Mouse (Mus musculus): ENCODE results near the gene Cbx4. TPM values are rescaled to one million over a fixed set of nuclear protein-coding genes. Genes with fewer than 3 reads are reported as not detected.
A peak's percentile ranks its signal among the peaks of the same experiment; 100 is the strongest.

Cbx4 gene
- polyA plus RNA-seq, 1 experiment from 2014 or later, result 9.8 TPM

DNA sequence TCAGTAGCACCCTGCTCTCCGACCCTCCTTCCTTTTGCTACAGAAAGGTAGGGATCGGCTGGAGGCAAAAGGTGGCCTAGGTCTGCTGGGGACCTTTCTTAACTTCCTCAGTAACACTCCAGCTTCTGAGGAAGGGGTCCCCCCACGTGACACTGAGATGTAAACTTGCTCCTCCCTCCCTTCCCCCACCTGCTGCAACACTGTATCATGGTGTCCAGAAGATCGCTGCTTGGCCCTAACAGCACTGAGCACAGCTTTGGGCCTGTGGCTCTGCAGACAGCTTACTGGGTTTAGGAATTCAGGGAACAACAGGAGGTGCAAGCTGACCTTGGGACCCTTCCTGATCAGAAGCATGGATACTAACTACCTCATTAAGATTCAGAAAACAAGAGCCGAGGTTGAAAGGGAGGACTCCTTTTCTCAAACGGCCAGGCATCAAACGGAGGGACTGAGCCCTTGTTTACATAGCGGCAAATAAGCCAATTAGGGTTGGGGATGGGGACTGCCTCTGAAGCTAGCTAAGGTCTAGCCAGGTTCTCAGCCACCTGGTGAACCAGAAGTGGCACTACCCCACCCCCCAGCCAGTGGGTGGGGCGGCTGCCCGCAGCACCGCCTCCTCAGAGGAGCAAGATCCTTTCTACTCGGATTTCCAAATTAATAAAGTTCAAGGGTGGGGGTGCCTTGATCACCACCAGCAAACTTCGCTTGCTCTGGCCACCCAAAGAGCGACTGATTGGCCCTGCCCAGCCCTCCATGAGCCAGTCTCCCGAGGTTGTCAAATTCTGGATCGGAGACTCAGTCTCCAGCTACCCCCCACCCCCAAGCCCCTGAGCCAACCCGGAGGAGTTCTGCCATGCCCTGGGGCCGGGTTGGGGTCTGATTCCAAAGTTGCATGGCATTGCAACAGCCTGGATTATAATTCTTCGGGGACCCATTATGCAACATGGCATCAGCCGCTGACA lies 3.1 kb downstream of the Cbx4 start:
- H3K4me2 ChIP-seq, result peak overlapping the region; percentile 95

DNA sequence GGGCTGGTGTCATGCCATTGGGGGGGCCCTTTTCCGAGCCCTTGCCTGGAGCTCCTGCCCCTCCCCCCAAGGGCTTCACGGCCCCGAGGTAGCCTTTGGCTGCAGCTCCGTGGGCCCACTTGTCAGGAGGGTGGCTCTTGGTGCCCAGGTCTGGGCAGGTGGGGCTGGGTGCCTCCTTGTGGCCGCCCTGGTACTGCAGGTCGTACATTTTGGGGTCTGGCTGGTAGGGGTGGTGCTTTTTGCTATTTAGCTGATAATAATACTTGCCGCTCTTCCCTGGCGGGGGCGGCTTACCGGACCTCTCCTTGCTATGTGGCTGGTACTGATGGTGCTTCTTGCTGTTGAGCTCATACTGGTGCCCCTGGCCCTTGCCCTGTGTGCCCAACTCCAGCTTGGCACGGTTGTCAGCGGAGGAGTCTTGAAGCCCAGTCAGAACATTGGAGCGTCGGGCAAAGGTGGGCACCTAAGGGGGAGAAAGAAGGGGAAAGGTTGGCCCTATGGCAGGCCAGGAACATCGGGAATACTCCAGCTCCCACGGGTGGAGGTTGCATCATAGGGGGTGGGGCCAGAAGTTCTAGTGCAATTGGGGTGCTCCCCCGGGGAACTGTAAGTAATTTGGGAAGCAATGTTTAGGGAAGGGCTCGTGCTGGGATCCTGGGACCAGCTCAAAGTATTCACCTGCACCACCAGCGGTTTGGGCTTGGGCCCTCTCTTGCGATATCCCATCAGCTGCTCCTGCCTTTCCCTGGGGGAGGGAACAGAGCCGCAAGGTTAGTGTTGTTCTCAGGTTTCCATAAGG lies 4.0 kb downstream of the Cbx4 start:
- Histone ChIP-seq H3K27ac (no peak overlapping the region), H3K27me3 (peaks cover 73% of the 10 kb centered on the region), H3K4me2 (peak overlapping the region; percentile 95; the same call in 1 of the 2 replicates), H3K4me3 (replicated peaks) (peak overlapping the region; percentile 21), H3K9ac (replicated peaks) (0 out of 2 replicates have a peak overlapping the region, but pooled peaks have one; percentile 9), H3K36me3 (peaks cover 21% of the 10 kb centered on the region), H3K9me3 (no peaks in the 10 kb centered on the region), H3K4me1 (replicated peaks) (peaks cover 73% of the 10 kb centered on the region)
- 10% methylated on average over 21 of the region's 21 CpGs for WGBS
- no peak for ATAC-seq (ENCODE audit: insufficient number of reproducible peaks, insufficient read depth, low FRiP score, low TSS enrichment, low read depth)

More for the DNA sequence above, 3.1 kb downstream of the Cbx4 start:
- ATAC-seq (ENCODE audit: insufficient number of reproducible peaks, insufficient read depth, low FRiP score, low TSS enrichment, low read depth), result no peak
- Histone ChIP-seq H3K36me3 (peaks cover 21% of the 10 kb centered on the region), H3K9me3 (no peaks in the 10 kb centered on the region), H3K27ac (peak overlapping the region; percentile 23; the same call in 1 of the 2 replicates), H3K27me3 (peaks cover 78% of the 10 kb centered on the region), H3K4me3 (replicated peaks) (peak overlapping the region; percentile 92), H3K9ac (replicated peaks) (peak overlapping the region; percentile 34; the same call in 1 of the 2 replicates), H3K4me1 (replicated peaks) (peaks cover 82% of the 10 kb centered on the region)
- WGBS, result 4% methylated on average over 20 of the region's 20 CpGs

DNA sequence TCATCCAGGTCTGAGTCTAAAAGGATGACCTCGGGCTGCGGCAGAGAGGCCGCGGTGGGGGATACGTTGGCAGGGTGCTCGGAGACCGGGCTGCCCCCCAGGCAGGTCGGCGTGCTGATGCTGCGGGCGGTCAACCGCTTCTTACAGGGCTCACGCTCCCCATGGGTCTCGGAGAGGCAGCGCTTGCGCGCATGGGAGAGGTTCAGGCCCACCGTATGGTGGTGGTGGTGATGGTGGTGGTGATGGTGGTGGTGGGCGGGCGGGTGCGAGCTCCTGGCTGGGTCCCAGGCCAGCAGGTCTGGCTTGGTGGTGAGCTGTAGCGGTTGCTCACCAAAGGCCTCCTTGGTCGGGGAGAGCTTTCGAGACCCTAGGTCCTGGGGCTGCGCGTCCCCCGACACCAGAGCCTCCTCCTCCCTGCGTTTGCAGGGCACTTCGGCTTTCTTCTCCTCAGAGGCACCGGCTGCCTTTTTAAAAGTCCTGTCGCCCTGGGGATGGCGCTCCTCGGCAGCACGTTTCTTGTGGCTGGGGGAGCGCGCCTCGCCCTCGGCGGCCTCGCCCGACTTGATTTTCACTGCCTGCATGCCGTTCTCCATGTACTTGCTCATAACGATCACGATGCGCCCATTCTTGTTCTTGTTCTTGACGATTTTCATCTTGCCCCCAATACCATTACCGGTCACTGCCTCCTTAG lies 4.7 kb downstream of the Cbx4 start:
- no peak overlapping the region for H3K27ac ChIP-seq
- H3K4me2 ChIP-seq, result peak overlapping the region; percentile 28
- peak overlapping the region; percentile 21 for H3K4me3 ChIP-seq (replicated peaks)
- H3K4me1 ChIP-seq (replicated peaks), result peaks cover 66% of the 10 kb centered on the region
- 14% methylated on average over 47 of the region's 47 CpGs for WGBS
- peaks cover 21% of the 10 kb centered on the region for H3K36me3 ChIP-seq
- H3K9ac ChIP-seq (replicated peaks), result 0 out of 2 replicates have a peak overlapping the region, but pooled peaks have one; percentile 23
- no peaks in the 10 kb centered on the region for H3K9me3 ChIP-seq
- peaks cover 66% of the 10 kb centered on the region for H3K27me3 ChIP-seq
- ATAC-seq (ENCODE audit: insufficient number of reproducible peaks, insufficient read depth, low FRiP score, low TSS enrichment, low read depth), result no peak

DNA sequence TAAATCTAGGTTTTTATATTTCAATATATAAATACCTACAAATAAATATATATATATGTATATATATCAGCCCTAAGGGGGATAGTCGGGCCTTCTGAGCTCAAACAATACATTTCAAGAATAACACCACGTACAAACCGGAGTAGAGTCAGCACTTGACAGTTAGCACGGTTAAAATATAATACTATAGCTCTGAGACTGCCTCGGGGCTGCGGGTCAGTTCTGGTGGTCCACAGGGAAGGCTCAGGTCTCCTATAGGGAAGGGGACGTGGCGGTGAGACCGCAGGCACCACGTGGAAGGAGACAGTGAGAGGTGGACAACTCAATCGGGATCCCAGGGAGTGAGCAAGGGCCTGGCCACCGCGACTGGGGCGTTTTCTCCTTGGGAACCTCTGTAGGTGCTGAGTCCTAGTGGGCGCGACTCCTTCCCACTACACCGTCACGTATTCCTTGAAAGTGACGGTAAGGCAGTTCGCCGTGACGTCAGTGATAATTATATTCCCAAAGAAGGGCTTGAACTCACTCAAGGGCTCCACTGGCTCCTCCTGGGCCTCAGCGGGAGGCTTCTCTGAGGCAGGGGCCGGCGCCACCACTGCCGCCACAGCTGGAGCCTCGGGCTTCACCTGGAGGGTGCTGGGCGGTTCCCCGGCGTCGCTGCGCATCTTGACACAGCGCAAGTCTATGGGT lies 5.4 kb downstream of the Cbx4 start:
- no peak overlapping the region for H3K27ac ChIP-seq
- peaks cover 65% of the 10 kb centered on the region for H3K4me1 ChIP-seq (replicated peaks)
- peak overlapping the region; percentile 28 for H3K4me2 ChIP-seq
- H3K36me3 ChIP-seq, result peaks cover 21% of the 10 kb centered on the region
- H3K9ac ChIP-seq (replicated peaks), result 0 out of 2 replicates have a peak overlapping the region, but pooled peaks have one; percentile 23
- no peaks in the 10 kb centered on the region for H3K9me3 ChIP-seq
- H3K27me3 ChIP-seq, result peaks cover 66% of the 10 kb centered on the region
- peak overlapping the region; percentile 21 for H3K4me3 ChIP-seq (replicated peaks)
- ATAC-seq (ENCODE audit: insufficient number of reproducible peaks, insufficient read depth, low FRiP score, low TSS enrichment, low read depth), result no peak
- WGBS, result 19% methylated on average over 33 of the region's 33 CpGs

DNA sequence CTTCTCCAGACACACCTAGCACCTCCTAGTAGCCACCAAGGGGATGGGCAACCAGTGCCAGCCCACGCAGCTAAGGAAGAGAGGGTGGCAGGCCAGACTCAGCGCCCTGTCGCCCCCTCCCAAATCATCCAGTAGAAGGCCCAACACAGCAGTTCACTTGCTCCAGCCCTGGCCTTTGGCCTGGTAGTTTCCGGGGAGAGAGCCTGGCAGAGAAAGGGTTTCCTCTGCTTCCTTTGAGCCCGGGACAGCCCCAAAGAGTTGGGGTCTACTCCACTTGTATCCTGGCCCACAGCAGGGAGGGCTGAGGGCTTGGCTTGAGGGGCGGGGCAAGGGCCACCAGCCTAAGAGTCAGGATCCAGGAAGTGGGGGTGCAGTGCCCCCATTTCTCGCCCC lies 6.6 kb downstream of the Cbx4 start:
- Histone ChIP-seq H3K36me3 (peaks cover 21% of the 10 kb centered on the region), H3K4me2 (peak overlapping the region; percentile 45), H3K9me3 (no peaks in the 10 kb centered on the region), H3K4me3 (replicated peaks) (peak overlapping the region; percentile 21), H3K9ac (replicated peaks) (peak overlapping the region; percentile 42), H3K4me1 (replicated peaks) (peaks cover 61% of the 10 kb centered on the region), H3K27me3 (peaks cover 66% of the 10 kb centered on the region), H3K27ac (no peak overlapping the region)
- ATAC-seq (ENCODE audit: insufficient number of reproducible peaks, insufficient read depth, low FRiP score, low TSS enrichment, low read depth), result no peak
- 27% methylated on average over 7 of the region's 7 CpGs for WGBS

DNA sequence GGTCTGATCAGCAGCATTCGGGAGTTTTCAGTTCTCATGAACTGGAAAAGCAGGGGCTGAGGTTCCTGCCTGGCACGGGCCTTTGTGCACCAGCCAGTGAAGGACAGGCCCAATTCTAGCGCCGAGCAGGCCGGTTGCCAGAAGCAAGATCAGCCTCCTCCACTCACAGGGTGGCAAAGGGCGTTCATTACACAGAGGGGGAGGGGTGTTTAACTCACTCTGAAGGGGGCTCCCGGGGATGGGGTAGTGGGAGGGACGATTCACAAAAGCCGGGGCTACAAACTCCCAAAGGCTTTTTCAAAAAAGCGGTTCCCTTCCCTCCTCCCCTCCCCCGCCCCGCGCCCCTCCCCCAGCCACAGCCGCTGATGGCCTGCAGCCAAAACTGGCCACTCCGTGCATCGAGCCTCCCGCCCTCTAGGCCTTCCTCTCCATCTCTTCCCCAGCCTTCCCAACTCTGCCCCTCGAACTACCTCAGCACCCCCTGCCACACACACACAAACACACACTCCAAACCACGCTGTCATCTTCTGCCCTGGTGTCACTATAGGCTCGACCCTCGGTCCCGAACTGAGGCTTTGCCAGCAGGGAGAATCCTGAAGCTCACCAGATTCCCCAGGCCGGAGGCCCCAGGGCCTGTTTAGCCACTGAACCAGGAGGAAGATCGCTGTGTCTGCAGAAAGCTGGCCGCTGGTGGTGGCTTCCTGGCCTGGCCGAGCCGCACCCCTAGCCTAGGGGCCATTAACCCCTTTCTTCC lies 7.2 kb downstream of the Cbx4 start:
- ATAC-seq (ENCODE audit: insufficient number of reproducible peaks, insufficient read depth, low FRiP score, low TSS enrichment, low read depth), result no peak
- H3K4me1 ChIP-seq (replicated peaks), result peaks cover 61% of the 10 kb centered on the region

DNA sequence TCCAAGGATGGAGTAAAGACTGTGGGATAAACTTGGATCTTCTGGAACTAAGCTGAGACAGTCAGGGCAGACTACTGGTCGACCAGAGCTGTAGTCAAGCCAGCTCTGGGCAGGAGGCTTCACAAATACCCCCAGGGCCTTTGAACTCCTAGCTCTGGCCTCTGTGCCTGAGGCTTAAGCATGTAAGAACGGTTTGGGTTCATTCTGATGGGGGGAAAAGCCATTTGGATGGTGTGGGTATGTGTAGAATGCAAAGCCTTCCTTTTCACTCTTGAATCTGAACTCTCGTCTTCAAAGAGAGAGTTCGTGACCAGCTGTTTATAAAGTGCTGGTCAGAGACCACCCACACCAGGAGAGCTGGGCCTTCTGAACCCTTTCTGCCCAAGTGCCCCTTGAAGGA lies 8.3 kb downstream of the Cbx4 start:
- H3K27me3 ChIP-seq, result peaks cover 53% of the 10 kb centered on the region
- no peak overlapping the region for H3K4me2 ChIP-seq
- WGBS, result 63% methylated on average over 4 of the region's 4 CpGs
- no peak overlapping the region for H3K9ac ChIP-seq (replicated peaks)
- H3K27ac ChIP-seq, result no peak overlapping the region
- H3K36me3 ChIP-seq, result peaks cover 21% of the 10 kb centered on the region
- H3K9me3 ChIP-seq, result no peaks in the 10 kb centered on the region
- H3K4me1 ChIP-seq (replicated peaks), result peaks cover 57% of the 10 kb centered on the region
- no peak overlapping the region for H3K4me3 ChIP-seq (replicated peaks)
- no peak for ATAC-seq (ENCODE audit: insufficient number of reproducible peaks, insufficient read depth, low FRiP score, low TSS enrichment, low read depth)

More for the DNA sequence above, 7.2 kb downstream of the Cbx4 start:
- Histone ChIP-seq H3K4me2 (peak overlapping the region; percentile 45), H3K9ac (replicated peaks) (peak overlapping the region; percentile 42), H3K27ac (no peak overlapping the region), H3K9me3 (no peaks in the 10 kb centered on the region), H3K27me3 (peaks cover 61% of the 10 kb centered on the region), H3K4me3 (replicated peaks) (peak overlapping the region; percentile 21), H3K36me3 (peaks cover 21% of the 10 kb centered on the region)
- 6% methylated on average over 24 of the region's 27 CpGs for WGBS

DNA sequence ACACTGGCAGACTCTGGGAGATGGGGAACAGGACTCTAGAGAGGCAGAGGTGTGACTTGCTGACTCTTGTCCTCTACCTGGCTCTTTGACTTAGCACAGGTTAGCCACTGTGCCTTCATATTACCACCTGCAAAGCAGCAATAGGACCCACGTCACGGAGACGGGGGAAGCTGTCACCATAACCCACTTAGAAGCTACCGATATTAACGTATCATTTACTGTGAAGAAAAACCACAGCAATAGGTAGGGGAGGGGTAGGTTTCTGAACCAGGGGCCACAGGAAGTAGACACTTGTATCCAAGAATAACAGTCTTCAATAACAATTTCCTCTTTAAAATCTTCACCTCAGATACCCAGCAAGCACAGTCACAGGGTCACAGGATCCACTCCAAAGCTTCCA lies 10.2 kb downstream of the Cbx4 start:
- Histone ChIP-seq H3K9me3 (no peaks in the 10 kb centered on the region), H3K27ac (no peak overlapping the region), H3K4me1 (replicated peaks) (peaks cover 38% of the 10 kb centered on the region), H3K27me3 (peaks cover 47% of the 10 kb centered on the region), H3K36me3 (peaks cover 5% of the 10 kb centered on the region), H3K4me2 (no peak overlapping the region), H3K4me3 (replicated peaks) (no peak overlapping the region), H3K9ac (replicated peaks) (no peak overlapping the region)
- WGBS, result 91% methylated on average over 5 of the region's 5 CpGs
- no peak for ATAC-seq (ENCODE audit: insufficient number of reproducible peaks, insufficient read depth, low FRiP score, low TSS enrichment, low read depth)

DNA sequence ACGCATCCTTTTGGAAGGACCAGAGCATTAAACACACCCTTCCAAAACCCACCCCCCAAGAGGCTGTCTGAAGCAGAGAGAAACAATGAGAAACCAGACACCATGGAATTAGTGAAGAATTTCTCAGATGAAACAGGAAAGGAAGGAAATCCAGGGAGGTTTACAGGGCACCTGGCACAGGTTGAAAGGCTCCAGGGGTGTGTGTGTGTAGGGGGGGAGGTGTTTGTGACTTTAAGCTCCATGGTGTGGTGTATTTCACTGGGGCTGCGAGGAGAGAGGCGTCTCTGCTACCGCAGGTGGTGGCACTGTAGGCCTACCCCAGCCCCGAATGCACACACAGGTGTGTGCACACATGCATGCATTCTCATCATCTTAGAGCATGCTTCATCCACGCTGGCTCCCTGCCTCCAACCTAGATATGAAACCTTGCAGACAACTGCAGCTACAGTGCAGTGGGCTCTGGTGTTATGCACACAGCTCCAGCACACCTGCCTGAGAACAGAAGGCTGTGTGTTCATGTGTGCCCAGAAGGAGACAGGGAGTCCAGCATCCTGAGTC lies 12.1 kb downstream of the Cbx4 start:
- WGBS, result 50% methylated on average over 6 of the region's 6 CpGs

More for the DNA sequence above, 12.1 kb downstream of the Cbx4 start:
- peaks cover 31% of the 10 kb centered on the region for H3K27me3 ChIP-seq
- no peaks in the 10 kb centered on the region for H3K36me3 ChIP-seq
- no peak overlapping the region for H3K4me3 ChIP-seq (replicated peaks)
- no peak overlapping the region for H3K27ac ChIP-seq
- H3K9ac ChIP-seq (replicated peaks), result peak overlapping the region; percentile 5
- no peak overlapping the region for H3K4me2 ChIP-seq
- H3K4me1 ChIP-seq (replicated peaks), result peaks cover 23% of the 10 kb centered on the region
- 0 out of 2 replicates have a peak, but pooled peaks have one; percentile 31 for ATAC-seq (ENCODE audit: insufficient number of reproducible peaks, insufficient read depth, low FRiP score, low TSS enrichment, low read depth)
- H3K9me3 ChIP-seq, result peaks cover 5% of the 10 kb centered on the region; the same call in 1 of the 2 replicates

Measured in limb, embryonic 12.5 days (tissue).